In the genomic region with DNA sequence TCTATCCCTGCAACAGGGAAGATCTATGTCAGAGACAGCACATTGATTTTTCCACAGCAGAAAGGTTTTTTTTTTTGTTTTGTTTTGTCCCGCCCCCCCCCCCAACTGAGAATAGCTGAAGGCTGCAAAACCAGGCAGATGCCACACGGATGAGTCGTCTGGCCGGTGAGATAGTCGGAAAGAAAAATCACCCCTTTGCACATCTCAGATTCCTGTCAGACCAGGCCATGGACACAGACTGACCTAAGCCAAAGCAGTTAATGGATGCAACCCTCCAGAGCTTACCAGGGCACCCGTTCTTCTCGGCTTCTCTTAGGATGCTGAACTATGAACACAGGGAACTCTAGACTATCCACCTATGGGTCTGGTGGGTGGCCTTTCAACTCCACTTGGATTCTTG, we compare ENCODE assay signal across 19 mouse cellular contexts.
"Had no signal": no experiment of that assay in that cellular context is flagged by ENCODE, and none has a peak within 500 bp of the region (broad histone marks: within the 10 kb centered on the region; RNA-seq: fewer than 3 reads in every experiment).

No protein-coding gene starts in this region.

- H3K36me3 ChIP-seq: midbrain, embryonic 13.5 days; midbrain, embryonic 15.5 days; neural tube, embryonic 13.5 days; neural tube, embryonic 15.5 days; stomach, embryonic 15.5 days had no signal

- DNase-seq: lung, adult 18-20 months; lung, embryonic 14.5 days; lung, postnatal 14 days; lung, postnatal 36 days; retina, postnatal 1 day; right cerebral cortex, adult 18-20 months; right cerebral cortex, postnatal 14 days; thymus, adult 2 months; thymus, postnatal 25 days; thymus, postnatal 4 days had no signal

- H3K27me3 ChIP-seq: midbrain, embryonic 15.5 days; stomach, embryonic 15.5 days had no signal

- H3K9ac ChIP-seq: lung, embryonic 14.5 days; midbrain, embryonic 13.5 days; midbrain, embryonic 15.5 days; neural tube, embryonic 13.5 days; neural tube, embryonic 15.5 days; stomach, embryonic 15.5 days had no signal

- H3K4me2 ChIP-seq: lung, embryonic 14.5 days; midbrain, embryonic 11.5 days; midbrain, embryonic 13.5 days; midbrain, embryonic 15.5 days; neural tube, embryonic 13.5 days; neural tube, embryonic 15.5 days; stomach, embryonic 15.5 days had no signal

- H3K4me3 ChIP-seq: megakaryocyte, embryonic 14.5 days; midbrain, embryonic 13.5 days; midbrain, embryonic 15.5 days; neural tube, embryonic 13.5 days; neural tube, embryonic 15.5 days; stomach, embryonic 15.5 days had no signal

- H3K9me3 ChIP-seq: megakaryocyte, embryonic 14.5 days; midbrain, embryonic 13.5 days; midbrain, embryonic 15.5 days; neural tube, embryonic 13.5 days; neural tube, embryonic 15.5 days; stomach, embryonic 15.5 days had no signal

- ATAC-seq: midbrain, embryonic 13.5 days; midbrain, embryonic 15.5 days had no signal

- H3K27ac ChIP-seq: macrophage; midbrain, embryonic 13.5 days; midbrain, embryonic 15.5 days; neural tube, embryonic 13.5 days; neural tube, embryonic 15.5 days; stomach, embryonic 15.5 days; stomach, postnatal 0 days had no signal
